Mouse (Mus musculus) cerebral cortex, adult 2 months (tissue): Measurements from ENCODE around the gene Gdpd1.

Source experiments
- WGBS: fragments of 180-500 bp; shearing (Covaris S2); methylation state at CpG from one replicate; pipeline ENCODE4 v1.1.7; 2018; 5-methylcytosine and 5-hydroxymethylcytosine counted together

Gdpd1 gene

DNA sequence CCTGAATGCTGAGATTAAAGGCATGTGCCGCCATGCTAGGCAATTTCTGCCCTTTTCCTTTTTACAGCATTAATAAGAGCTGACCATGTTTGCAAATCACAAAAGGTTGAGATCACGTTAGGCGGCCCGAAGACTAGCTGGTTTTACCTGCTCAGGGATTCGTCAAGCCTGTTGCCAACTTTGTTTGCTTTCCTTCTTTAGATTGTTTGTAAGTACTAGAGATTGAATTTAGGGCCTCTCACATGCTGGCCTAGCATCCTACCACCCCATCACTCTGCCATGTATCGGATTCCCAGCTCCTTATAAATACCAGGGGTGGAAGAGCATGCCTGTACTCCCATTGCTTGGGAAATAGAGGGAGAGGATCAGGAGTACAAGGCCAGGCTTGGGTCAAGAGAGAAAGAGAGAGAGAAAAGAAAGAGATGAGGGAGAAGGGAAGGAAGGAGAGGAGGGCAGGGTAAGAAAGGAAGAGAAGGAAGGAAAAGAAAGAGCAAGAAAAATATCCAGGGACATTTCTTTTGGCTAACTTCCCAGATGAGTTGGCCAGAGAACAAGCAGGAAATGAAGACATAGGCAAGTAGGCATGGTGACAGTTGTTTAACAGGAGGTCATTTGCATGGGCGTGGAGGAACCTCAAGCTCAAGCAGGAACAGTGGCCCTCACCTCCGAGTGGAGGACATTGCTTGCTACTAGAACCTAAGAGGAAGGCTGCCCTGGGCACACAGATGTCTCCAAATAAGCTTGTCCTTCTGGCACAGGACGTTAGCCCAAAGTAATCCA, 47.6 kb downstream of the Gdpd1 start:
- WGBS = 77% methylated on average over 9 of the region's 9 CpGs

DNA sequence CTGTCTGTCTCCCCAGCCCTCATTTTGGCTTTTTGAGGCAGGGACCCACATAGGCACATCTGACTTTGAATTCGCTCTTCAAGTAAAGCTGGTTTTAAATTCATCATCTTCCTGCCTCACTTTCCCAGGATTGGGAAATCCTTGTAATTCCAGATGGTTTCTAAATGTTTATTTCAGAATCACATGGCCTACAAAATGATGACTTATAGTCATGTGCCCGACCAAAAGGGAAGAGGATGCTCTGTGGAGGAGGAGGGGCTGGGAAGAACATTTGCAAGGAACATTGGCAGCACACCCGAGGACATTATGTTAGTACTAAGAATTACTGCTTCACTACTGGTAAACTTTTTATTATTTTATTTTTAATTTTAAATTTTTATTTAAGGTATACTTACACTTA, 48.5 kb downstream of the Gdpd1 start:
- WGBS = 52% methylated on average over 3 of the region's 3 CpGs

DNA sequence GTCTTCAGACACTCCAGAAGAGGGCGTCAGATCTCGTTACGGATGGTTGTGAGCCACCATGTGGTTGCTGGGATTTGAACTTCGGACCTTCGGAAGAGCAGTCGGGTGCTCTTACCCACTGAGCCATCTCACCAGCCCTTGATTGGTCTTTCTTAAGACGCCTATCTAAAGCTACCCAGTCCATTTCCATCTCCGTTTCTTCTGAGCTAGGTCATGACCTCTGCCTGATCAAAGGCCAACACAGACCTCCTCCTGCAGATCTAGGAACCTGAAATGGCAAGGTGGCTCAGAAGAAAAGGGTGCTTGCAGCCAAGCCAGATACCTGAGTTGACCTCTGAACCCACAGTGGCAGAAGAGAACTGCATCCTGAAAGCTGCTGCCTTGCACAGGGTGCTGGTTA, 50.6 kb downstream of the Gdpd1 start:
- 76% methylated on average over 8 of the region's 8 CpGs for WGBS

DNA sequence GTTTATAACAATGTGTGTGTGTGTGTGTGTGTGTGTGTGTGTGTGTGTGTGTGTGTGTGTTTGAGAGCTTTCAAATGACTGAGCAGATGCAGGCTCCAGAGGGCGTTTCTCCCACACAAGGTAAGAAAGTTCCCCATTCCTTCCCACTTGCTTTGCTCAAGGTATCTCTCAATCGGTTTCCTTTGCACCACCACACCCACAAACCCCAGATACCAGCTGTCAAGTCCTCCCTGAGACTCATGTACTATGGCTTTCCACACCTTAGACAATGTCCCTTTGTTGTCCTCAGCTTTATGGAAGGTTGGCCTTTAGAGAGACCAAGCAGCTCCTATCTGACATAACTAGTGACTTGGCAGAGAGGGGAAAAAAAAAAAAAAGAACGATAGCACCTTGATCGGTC, 51.1 kb downstream of the Gdpd1 start:
- 60% methylated on average over 4 of the region's 4 CpGs for WGBS

DNA sequence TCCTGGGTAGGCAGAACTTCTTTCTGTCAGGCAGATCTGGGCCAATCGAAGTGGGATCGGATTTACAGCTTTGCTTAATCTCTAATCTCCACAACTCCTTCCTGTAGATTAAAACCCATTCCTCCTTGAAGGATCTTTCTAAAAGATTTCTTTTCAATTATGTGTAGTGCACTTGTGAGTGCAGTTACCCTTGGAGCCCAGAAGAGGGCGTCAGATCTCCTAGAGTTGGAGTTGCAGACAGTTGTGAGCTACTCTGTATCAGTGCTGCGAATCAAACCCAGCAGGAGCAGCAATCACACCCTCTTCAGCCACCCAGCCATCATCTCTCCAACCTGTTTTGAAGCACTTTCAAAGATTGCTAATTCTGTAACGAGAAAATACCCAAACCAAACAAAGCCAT, 53.4 kb downstream of the Gdpd1 start:
- WGBS = 87% methylated on average over 5 of the region's 5 CpGs

- WGBS = 87% methylated on average over 8 of the region's 8 CpGs
These were observed 54.4 kb downstream of the Gdpd1 start for GRCm38 (mm10) chr11:87019431-87019830.

DNA sequence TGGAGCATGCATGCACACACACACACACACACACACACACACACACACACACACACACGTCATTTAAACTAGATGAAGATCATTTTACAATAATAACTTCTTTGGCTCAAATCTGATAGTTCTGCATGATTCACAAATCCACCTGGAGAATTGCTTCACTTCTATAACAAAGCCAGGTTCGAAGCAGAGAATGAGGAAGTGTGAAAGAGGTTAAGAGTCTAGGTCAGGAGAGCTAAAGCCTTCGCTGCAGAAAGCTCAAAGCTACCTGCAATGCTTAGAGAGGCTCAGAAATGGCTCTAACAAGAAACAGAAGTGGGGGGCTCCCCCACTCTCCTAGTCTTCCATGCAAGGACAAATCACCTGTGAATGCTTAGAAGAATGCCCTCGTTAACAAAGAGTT, 55.8 kb downstream of the Gdpd1 start:
- 90% methylated on average over 4 of the region's 4 CpGs for WGBS

DNA sequence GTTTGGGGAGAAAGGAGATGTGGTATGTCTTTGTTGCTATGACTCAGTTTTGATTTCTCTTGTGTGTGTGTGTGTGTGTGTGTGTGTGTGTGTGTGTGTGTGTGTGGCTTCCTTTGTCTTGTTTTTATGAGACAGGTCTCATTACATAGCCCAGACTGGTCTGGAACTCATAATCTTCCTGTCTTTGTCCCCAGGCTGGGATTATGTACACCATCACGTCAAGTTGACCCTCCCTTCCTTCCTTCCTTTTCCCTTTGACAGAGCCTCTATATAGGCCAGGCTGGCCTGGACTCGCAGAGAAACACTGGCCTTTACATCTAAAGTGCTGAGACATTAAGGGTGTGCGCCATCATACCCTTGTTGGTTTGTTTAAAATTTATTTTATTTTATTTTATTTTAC, 58.2 kb downstream of the Gdpd1 start:
- WGBS = 81% methylated on average over 3 of the region's 3 CpGs

- WGBS = 17% methylated on average over 9 of the region's 9 CpGs
These were observed 63.4 kb downstream of the Gdpd1 start for GRCm38 (mm10) chr11:87010476-87010875.

- 47% methylated on average over 8 of the region's 8 CpGs for WGBS
These were observed 66.5 kb downstream of the Gdpd1 start for GRCm38 (mm10) chr11:87007371-87007770.

- WGBS = 60% methylated on average over 12 of the region's 12 CpGs
These were observed 68.7 kb downstream of the Gdpd1 start for GRCm38 (mm10) chr11:87004960-87005755.

DNA sequence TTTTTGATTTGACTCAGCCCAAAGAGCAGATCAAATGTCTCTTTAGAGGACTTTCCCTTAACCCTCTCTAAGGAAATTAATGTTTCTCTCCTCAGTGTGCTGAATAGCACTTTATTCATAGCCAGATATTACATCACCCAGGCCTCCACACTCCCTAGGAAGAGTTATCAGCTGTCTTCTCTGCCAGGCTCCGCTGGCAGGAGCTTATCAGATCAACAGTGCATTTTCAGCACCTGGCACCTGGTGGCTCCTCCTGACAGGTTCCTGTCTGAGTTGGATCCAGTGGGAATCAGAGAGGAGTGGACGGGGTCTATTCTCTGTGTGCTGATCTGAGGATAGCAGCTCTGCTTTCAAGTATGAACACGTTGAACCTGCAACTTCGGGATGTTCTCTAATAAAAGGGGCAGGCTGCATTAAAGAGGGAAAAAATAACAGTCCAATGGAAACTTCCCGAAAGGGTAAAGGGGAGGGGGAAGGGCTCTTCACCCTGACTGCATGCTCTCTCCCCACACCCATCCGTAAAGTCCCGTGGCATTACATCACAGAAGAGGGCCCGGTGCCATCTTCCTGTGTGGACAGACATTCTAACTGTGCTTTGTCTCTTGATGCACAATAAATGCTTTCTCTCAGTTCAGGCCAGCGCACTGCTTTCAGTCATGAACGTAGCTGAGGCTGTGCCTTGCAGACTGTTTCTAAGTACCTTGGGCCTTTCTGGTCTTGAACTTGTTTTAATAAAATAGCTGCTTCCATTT, 71.6 kb downstream of the Gdpd1 start:
- 72% methylated on average over 10 of the region's 10 CpGs for WGBS

- 86% methylated on average over 8 of the region's 8 CpGs for WGBS
These were observed 72.6 kb downstream of the Gdpd1 start for GRCm38 (mm10) chr11:87001217-87001616.

- 48% methylated on average over 2 of the region's 2 CpGs for WGBS
These were observed 77.6 kb downstream of the Gdpd1 start for GRCm38 (mm10) chr11:86996266-86996665.

DNA sequence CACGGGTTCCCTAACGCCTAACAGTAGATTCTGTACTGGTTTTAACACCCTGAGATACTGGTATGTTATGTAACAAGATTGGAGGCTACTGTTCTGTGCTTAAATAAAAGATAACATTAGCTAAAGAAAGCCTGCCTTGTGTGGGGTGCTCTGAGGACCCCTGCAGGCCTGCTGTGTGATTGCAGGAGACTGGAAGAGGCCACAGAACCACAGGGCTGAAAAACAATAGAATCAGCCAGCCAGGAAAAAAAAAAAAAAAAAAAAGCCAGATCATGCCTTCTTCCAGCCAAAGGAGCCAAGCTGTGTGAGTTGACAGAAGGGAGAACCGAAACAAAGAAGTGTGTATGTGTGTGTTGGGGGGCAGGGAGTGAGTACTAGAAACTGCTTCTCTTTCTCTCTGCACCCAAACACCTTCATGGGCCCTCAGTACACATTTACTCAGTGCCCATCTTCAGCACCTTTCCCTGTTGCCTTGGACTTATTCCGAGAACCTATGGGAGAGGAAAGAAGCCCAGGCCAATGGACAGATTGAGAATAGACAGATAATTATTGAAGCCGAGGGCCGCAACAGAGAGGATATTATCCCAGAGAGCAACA, 78.1 kb downstream of the Gdpd1 start:
- WGBS = 32% methylated on average over 6 of the region's 6 CpGs

DNA sequence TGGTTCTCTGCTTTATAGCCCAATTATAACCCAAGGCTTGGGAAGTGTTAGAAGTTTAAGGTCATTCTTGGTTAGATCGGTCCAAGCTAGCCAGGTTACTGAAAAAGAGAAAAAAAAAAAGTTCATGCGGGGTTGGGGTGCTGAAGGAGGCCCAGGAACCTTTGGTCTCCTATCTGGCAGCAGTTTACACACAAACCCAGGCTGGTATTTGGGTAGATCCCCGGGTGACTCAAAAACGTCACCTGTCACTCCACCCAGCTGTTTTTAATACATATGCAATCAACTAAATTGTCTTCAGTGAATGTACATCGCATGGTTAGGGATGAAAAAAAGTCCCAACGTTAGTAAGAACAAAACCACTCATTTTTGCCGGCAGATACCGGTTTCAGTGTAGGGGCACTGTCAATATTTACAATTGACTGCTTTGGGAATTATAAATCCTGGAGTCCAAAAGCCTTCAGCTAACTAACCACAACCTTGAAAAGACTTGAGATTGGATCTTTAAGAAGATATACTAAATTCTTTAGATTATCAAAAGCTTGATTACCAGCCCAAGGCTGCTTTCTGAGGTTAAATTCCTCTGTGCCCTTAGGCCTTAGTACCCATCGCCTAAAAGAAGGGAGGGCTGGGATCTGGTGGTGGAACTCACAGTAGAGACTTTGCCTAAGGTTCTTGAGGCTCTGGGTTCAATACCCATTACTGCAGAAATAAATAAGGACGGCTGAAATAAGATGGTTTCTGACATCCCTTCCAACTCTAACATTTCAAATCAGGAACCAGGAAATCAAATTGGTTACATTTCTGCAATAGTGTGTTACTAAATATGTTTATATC, 78.9 kb downstream of the Gdpd1 start:
- 46% methylated on average over 10 of the region's 10 CpGs for WGBS

DNA sequence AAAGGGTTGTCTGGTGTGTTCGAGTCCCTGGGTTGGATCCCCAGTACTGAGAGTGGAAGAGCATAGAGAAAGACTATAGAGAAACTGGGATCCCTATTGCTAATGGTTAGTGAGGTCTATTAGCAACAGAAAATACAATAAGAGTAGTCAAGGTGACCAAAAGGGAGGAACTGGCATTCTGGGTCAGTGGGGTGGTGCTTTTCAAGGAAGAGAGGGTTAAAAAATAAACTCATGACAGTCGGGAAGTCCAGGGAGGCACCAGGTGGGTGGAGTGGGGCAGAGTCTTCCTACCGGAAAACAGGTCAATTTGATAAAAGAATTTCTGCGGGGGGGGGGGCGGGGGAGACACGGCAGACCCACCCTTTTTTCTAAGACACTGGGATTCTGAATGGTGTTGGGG, 79.5 kb downstream of the Gdpd1 start:
- 28% methylated on average over 6 of the region's 6 CpGs for WGBS

DNA sequence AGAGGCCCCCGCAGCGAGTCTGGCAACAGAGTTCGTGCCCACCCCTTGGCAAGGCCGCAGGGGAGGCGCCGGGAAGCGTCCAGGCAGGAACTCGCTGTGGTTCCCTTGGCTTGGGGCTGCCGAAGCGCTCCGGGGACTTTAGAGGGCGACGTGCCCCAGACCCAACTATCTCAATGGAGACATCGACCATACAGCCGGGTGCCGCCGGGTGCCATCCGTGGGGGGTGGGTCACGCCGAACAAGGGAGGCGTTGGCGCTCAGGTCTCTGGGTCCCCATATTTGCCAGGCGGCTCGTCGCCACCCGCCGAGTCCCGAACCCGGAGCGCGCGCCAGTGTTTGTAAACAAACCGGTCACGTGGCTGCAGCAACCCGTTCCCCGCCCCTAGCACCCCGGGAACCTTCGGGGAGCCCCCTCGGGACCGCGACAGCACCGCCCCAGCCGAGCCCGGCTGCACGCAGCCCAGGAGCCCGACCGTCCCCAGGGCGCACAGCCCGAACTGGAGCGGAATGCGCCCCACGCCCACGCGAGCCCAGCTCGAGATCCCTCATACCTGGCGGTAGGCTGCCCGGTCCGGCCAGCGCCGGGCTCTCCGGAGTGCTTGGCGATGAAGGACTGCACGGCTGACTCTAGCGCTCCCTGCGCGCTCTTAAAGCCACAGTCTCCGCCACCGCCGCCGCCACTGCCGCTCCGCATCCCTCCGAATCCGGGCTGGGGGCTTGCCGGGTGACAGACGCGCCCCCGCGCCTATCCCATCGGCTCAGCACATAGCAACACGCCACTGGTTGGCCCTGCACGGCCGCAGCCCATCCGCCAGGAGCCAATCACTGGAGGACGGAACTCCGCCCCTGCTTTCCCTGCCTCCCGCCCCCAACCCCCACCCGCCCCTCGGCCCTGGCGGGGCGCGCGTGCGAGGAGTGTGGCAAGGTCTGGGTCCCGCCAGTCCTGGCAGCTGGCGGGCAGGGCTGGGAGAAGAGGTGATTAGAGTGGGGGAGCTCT, 80.5 kb downstream of the Gdpd1 start, which contains the start of gene Ypel2:
Gene Ypel2 (minus strand): TSS at position 667 of the 997 bp plus-strand sequence.
- under 1% methylated on average over 96 of the region's 96 CpGs for WGBS

- WGBS = 2% methylated on average over 13 of the region's 13 CpGs
These were observed 81.3 kb downstream of the Gdpd1 start for GRCm38 (mm10) chr11:86992461-86992988.
